10 mouse cellular contexts compared by ENCODE assay signal in genomic region chr11:31941640-31942638, GRCm38 (mm10). TPM values are rescaled to one million over a fixed set of nuclear protein-coding genes. Genes with fewer than 3 reads are reported as not detected.
DNase-seq lines count a peak whose midpoint lies in the region; ATAC-seq and TF ChIP-seq lines count a peak whose summit lies in the region.
"Had no signal": no experiment of that assay in that cellular context is flagged by ENCODE, and none has a peak within 500 bp of the region (broad histone marks: within the 10 kb centered on the region; RNA-seq: fewer than 3 reads in every experiment).

No protein-coding gene starts in this region.

- WGBS in lung, embryonic 14.5 days = 75% methylated on average over 4 of the region's 4 CpGs
- 74% methylated on average over 4 of the region's 4 CpGs for WGBS in lung, adult 2 months

- H3K9me3 ChIP-seq in lung, embryonic 14.5 days (ENCODE audit: low read depth, low read length) = no peaks in the 10 kb centered on the region
- H3K9me3 ChIP-seq: lung, embryonic 15.5 days had no signal

- no peak overlapping the region for H3K9ac ChIP-seq in lung, embryonic 14.5 days
- H3K9ac ChIP-seq: lung, embryonic 15.5 days had no signal

- H3K4me2 ChIP-seq in lung, embryonic 14.5 days = no peak overlapping the region
- H3K4me2 ChIP-seq: lung, embryonic 15.5 days had no signal

- no peaks in the 10 kb centered on the region for H3K36me3 ChIP-seq in lung, embryonic 14.5 days (ENCODE audit: insufficient read depth)
- H3K36me3 ChIP-seq: lung, embryonic 15.5 days had no signal

- DNase-seq in embryo, embryonic 10 days (ENCODE audit: low spot score) = peak; percentile 30
- no peak for DNase-seq in embryo, embryonic 9.5 days (ENCODE audit: extremely low spot score)
- DNase-seq in lung, embryonic 14.5 days = peak; percentile 57
- no peak for DNase-seq in lung, adult 2 months
- peak; percentile 54 for DNase-seq in induced T-regulatory cell, adult 2 months (ENCODE audit: low read depth)
- peak; percentile 66 for DNase-seq in thymus, postnatal 0 days (ENCODE audit: low spot score)
- no peak for DNase-seq in natural killer cell, adult 2 months (ENCODE audit: low spot score in 2 of 2)
- no peak for DNase-seq in spleen, adult 12 weeks (ENCODE audit: low spot score)
- DNase-seq: gastrocnemius, postnatal 25 days had no signal

- no peak overlapping the region for H3K4me3 ChIP-seq in lung, embryonic 14.5 days (ENCODE audit: low read depth, low read length)
- H3K4me3 ChIP-seq in lung, adult 2 months (replicated peaks; ENCODE audit: extremely low read depth, low read depth, low read length) = no peak overlapping the region
- H3K4me3 ChIP-seq: lung, embryonic 15.5 days had no signal

- no peak for TF ChIP-seq POLR2A in lung, adult 2 months (IDR thresholded peaks at IDR 0.05; ENCODE audit: borderline replicate concordance, extremely low read depth, low read depth, low read length)

- no peaks in the 10 kb centered on the region for H3K4me1 ChIP-seq in lung, embryonic 14.5 days (ENCODE audit: insufficient read depth)
- H3K4me1 ChIP-seq in lung, adult 2 months (ENCODE audit: control insufficient read depth, insufficient read depth, low read length) = no peaks in the 10 kb centered on the region
- H3K4me1 ChIP-seq: lung, embryonic 15.5 days had no signal

- H3K27me3 ChIP-seq in lung, embryonic 14.5 days (ENCODE audit: insufficient read depth, low read length) = no peaks in the 10 kb centered on the region
- H3K27me3 ChIP-seq: lung, embryonic 15.5 days had no signal

- no peak overlapping the region for H3K27ac ChIP-seq in lung, embryonic 14.5 days (ENCODE audit: low read depth)
- H3K27ac ChIP-seq: lung, embryonic 15.5 days had no signal

- ATAC-seq in lung, embryonic 14.5 days (ENCODE audit: insufficient read depth) = no peak

- TF ChIP-seq CTCF in lung, embryonic 14.5 days (IDR thresholded peaks at IDR 0.05; ENCODE audit: low read depth) = peak; percentile 41
- no peak for TF ChIP-seq CTCF in lung, adult 2 months (IDR thresholded peaks at IDR 0.05; ENCODE audit: insufficient read depth, low read length)

RNA-seq across cellular contexts. Expression of gene 4930524B15Rik, which starts 23.5 kb away (rescaled TPM):
- polyA plus RNA-seq in lung, embryonic 14.5 days (2014; fragmentation: Nextera tagmentation; extraction: Ambion mirVana) = 0.12 TPM in 1 of 2 replicates, not detected in the other
- polyA plus RNA-seq in lung, adult 2 months (2012; rRNA removed) = 0.05 and 0.06 TPM in 2 replicates
- 0.09 TPM in 1 of 2 replicates, not detected in the other for polyA plus RNA-seq in thymus, postnatal 0 days (2015; fragmentation: Nextera tagmentation; extraction: Ambion mirVana)
- polyA plus RNA-seq: lung, embryonic 15.5 days had no signal

RNA-seq across cellular contexts. Expression of gene Nsg2, which starts 58.3 kb away (rescaled TPM):
- polyA plus RNA-seq in lung, embryonic 14.5 days (2014; fragmentation: Nextera tagmentation; extraction: Ambion mirVana) = 0.25 and 0.55 TPM in 2 replicates
- 1.2 and 1.7 TPM in 2 replicates for polyA plus RNA-seq in lung, adult 2 months (2012; rRNA removed)
- polyA plus RNA-seq in thymus, postnatal 0 days (2015; fragmentation: Nextera tagmentation; extraction: Ambion mirVana) = 129 and 138 TPM in 2 replicates

Comparison
In these comparisons a context has a peak if more than half of its experiments do, and no peak if none do; other contexts are left out.
1. DNase-seq: peak in embryo, embryonic 10 days (single experiment), lung, embryonic 14.5 days (single experiment), induced T-regulatory cell, adult 2 months (single experiment) and thymus, postnatal 0 days (single experiment); none in embryo, embryonic 9.5 days (single experiment), lung, adult 2 months (single experiment), natural killer cell, adult 2 months (0 of 2) and spleen, adult 12 weeks (single experiment).
2. RNA of gene Nsg2, which starts 58.3 kb away (polyA plus RNA-seq): 129 to 138 TPM in thymus, postnatal 0 days; 1.2 to 1.7 TPM in lung, adult 2 months and 0.25 to 0.55 TPM in lung, embryonic 14.5 days; every median in the first group is over 10 times any median in the second.